Mouse (Mus musculus) hindbrain, embryonic 10.5 days (tissue): ENCODE data around the gene St5. TPM values are rescaled to one million over a fixed set of nuclear protein-coding genes. Genes with fewer than 3 reads are reported as not detected.

Experiments used
- DNase-seq: peaks from one replicate; pipeline ENCODE4 v3.0.0-alpha.2; 2017; ENCODE audit warnings: low spot score
- H3K27ac ChIP-seq: fragments of 300-500 bp; sonication (generic); 2 replicates; pipeline ENCODE4 v1.5.1; 2016; ENCODE audit warnings: mild to moderate bottlenecking, moderate library complexity
- H3K27me3 ChIP-seq: fragments of 300-500 bp; sonication (generic); 2 replicates; pipeline ENCODE4 v1.6.1; 2016; ENCODE audit warnings: mild to moderate bottlenecking; ENCODE audit not compliant: poor library complexity, insufficient read depth, severe bottlenecking
- H3K36me3 ChIP-seq: fragments of 300-500 bp; sonication (generic); 2 replicates; pipeline ENCODE4 v1.6.1; 2016; ENCODE audit warnings: mild to moderate bottlenecking, moderate library complexity
- H3K4me1 ChIP-seq: fragments of 300-500 bp; sonication (generic); replicated peaks from 2 replicates; pipeline ENCODE4 v1.6.1; 2016; ENCODE audit warnings: mild to moderate bottlenecking
- H3K4me3 ChIP-seq: fragments of 300-500 bp; sonication (generic); 2 replicates; pipeline ENCODE4 v1.5.1; 2016; ENCODE audit warnings: mild to moderate bottlenecking, moderate library complexity
- H3K9me3 ChIP-seq: fragments of 300-500 bp; sonication (generic); 2 replicates; pipeline ENCODE4 v1.6.1; 2016; ENCODE audit warnings: mild to moderate bottlenecking, moderate library complexity
- WGBS: fragments of 180-500 bp; shearing (Covaris S2); methylation state at CpG from one replicate; pipeline ENCODE4 v1.1.7; 2016; 5-methylcytosine and 5-hydroxymethylcytosine counted together
- polyA plus RNA-seq: library from polyadenylated mRNA; unstranded; fragments of >200 nt; fragmentation: Nextera tagmentation; extraction: Ambion mirVana; gene quantifications from 2 replicates; pipeline ENCODE4 v1.2.1, GENCODE M21; 2016

St5 gene
- polyA plus RNA-seq, 1 experiment from 2014 or later, result 44.3 TPM

DNA sequence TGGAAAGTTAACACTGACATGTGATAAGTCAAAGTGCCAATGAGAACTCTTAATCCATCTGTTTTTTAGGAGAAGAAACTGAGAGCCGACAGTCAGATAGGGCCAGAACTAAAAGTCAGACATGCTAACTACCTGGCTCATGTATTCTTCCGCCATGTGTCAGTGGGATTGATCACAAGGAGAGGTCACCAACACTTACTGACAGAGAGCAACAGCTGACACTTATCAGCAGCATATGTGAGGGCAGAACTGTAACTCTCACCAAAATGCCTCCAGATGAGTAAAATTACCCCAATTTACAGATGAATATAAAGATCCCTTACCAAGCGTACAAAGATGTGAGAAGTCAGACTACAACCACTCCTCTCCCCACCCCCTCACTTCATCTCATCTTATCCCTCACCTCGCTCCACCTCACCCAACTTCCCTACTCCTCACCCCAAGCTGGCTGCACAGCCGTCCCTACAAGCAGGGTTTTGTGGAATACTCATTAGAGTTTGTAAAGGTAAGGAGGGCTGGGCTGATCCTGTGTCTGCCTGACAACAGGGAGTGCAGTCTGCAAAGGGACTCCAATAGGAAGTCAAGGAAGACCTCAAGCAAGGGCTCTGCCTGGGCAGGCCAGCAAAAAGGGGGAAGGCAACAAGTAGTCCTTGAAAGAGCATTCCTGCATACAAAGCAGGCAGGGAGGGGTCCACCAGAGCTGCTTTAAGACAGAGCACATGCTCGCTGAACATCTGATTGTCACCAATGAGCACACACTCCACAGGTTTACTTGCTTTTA lies 93.7 kb downstream of the St5 start:
- Histone ChIP-seq H3K27ac (0 out of 2 replicates have a peak overlapping the region, but pooled peaks have one; percentile 35), H3K4me3 (no peak overlapping the region), H3K4me1 (peaks cover 56% of the 10 kb centered on the region), H3K9me3 (no peaks in the 10 kb centered on the region), H3K36me3 (no peaks in the 10 kb centered on the region), H3K27me3 (no peaks in the 10 kb centered on the region)
- WGBS, result 62% methylated on average over 6 of the region's 6 CpGs
- DNase-seq, result peak; percentile 19

DNA sequence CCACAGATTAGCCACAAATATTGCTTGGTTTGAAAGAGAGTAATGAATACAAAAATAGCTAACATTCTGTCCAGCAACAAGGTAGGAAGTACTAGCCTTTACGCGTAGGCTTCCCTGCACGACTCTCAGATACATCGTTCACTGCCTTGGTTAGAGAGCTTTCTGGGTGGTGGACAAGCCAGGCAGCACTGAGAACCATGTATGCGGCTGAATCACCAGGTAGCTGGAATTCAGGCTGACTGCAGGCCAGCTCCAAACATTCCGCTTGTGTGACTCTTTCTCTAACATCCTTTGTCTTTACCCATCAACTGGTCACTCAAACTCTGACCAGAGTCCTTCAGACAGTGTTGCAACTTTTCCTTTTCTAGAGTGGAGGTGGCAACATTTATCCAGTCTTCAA lies 94.6 kb downstream of the St5 start:
- DNase-seq, result no peak
- peaks cover 47% of the 10 kb centered on the region for H3K4me1 ChIP-seq
- H3K36me3 ChIP-seq, result no peaks in the 10 kb centered on the region
- no peaks in the 10 kb centered on the region for H3K9me3 ChIP-seq
- H3K27ac ChIP-seq, result no peak overlapping the region
- WGBS, result 88% methylated on average over 6 of the region's 6 CpGs
- H3K4me3 ChIP-seq, result no peak overlapping the region
- no peaks in the 10 kb centered on the region for H3K27me3 ChIP-seq

DNA sequence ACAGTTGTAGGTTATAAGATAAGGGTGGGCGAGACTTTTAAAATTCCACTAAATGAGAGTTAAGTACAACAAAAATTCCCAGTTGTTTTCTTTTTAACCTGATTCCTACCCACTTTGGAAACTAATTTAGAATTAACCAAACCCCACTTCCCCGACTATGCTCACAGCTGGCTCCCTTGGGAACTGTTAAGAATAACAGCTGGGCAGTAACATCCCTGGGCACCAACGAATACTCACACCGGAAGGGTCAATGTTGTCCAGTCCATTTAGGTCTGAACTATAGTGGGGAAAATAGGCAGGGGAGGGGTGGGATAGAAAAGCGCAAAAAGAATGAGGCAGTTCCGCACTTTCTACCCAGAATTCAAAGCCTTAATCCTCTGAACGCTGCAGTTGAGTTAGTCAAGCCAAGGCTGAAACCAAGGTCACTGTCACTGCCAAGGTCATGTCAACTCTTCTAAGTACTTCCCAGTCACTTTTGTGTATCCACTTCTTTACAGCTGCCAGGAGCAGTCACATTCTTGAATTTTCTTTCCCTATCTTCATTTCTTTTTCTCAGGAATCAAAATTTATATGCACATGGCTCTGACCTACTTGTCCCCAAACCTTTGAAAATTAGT lies 96.3 kb downstream of the St5 start:
- Histone ChIP-seq H3K27me3 (no peaks in the 10 kb centered on the region), H3K27ac (no peak overlapping the region), H3K9me3 (no peaks in the 10 kb centered on the region), H3K4me3 (no peak overlapping the region), H3K4me1 (peaks cover 36% of the 10 kb centered on the region), H3K36me3 (no peaks in the 10 kb centered on the region)
- DNase-seq, result no peak
- WGBS, result 80% methylated on average over 7 of the region's 7 CpGs

DNA sequence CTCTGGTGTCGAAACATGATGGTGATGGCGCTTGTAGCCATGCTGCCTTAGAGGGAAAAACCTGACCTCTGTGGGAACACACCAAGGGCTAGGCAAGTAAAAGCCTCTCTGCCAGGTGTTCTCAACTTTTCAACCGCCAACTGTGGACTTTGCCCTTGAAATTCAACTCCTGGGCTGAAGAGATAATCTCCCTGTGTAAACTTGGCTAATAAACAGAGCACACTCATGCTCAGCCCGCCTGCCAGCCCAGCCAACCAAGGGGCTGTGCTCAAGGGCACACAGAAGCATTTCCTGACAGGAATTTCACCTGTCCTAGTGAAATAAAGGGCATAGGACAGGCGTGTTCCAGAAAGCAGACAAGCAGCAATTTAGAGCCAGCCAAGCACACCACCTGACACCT lies 100.8 kb downstream of the St5 start:
- Histone ChIP-seq H3K36me3 (no peaks in the 10 kb centered on the region; the same call in 1 of the 2 replicates), H3K4me1 (peaks cover 7% of the 10 kb centered on the region; the same call in 1 of the 2 replicates), H3K27me3 (no peaks in the 10 kb centered on the region), H3K27ac (no peak overlapping the region), H3K4me3 (no peak overlapping the region), H3K9me3 (no peaks in the 10 kb centered on the region)
- DNase-seq, result no peak
- 80% methylated on average over 5 of the region's 5 CpGs for WGBS

DNA sequence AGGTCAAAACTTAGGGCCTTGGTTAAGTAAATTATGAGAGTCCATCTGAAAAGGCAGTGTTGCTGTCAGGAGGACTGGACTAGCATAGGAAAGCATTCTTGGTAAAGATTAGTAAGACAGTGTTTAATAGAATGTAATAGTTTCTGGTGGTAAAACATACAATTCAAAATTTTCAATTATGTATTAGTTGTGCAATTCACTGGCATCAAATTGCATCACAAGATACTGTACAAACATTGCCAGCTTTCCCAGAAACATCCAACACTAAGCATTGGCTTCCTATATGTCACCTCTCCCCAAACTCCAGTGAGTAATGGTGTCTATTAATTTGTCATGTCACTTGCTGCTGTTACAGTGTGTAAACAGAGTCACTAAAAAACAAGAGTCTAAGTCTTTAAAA lies 101.4 kb downstream of the St5 start:
- H3K9me3 ChIP-seq, result no peaks in the 10 kb centered on the region
- H3K4me1 ChIP-seq, result peaks cover 5% of the 10 kb centered on the region; the same call in 1 of the 2 replicates
- no peak overlapping the region for H3K4me3 ChIP-seq
- no peaks in the 10 kb centered on the region for H3K27me3 ChIP-seq
- no peaks in the 10 kb centered on the region; the same call in 1 of the 2 replicates for H3K36me3 ChIP-seq
- no peak overlapping the region for H3K27ac ChIP-seq
- no peak for DNase-seq

DNA sequence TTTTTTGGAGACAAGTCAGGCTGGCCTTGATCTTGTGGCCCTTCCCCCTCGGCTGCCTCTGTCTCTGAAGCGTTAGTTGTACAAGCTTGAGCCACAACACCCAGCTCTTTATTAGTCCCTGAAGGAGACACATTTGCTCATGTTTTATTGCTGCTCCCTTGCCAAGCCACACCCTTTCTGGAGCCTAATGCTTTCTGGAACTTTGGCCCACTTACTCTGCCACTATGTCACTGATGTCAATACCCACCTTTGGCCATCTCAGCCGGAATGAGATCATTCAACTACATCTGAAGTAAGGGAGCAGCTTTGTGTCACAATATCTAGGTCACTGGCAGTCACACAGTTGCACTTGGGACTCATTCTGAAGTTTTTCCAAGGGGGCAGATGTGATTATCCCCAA lies 102.7 kb downstream of the St5 start:
- DNase-seq, result no peak

DNA sequence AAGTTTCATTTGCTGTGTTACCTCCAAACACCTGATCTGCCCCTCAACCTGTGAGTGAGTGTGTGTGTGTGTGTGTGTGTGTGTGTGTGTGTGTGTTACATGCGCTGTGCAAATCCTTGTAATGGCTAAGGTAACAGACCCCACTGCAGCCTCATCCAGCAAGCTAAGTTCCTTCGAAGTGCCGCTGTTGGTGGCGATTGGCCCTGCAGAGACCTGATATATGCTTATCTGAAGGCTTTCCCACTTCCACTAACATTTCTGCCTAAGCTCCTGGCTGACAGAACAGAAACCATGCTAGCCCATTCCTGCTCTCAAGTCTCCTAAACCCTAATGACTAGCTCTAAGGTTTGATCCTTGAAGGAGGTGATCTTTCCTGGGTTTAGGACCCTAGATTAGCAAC lies 103.4 kb downstream of the St5 start:
- H3K4me3 ChIP-seq, result no peak overlapping the region
- 96% methylated on average over 4 of the region's 4 CpGs for WGBS
- H3K36me3 ChIP-seq, result no peaks in the 10 kb centered on the region; the same call in 1 of the 2 replicates
- no peak for DNase-seq
- peaks cover 4% of the 10 kb centered on the region; the same call in 1 of the 2 replicates for H3K4me1 ChIP-seq
- no peaks in the 10 kb centered on the region for H3K27me3 ChIP-seq
- H3K27ac ChIP-seq, result no peak overlapping the region
- no peaks in the 10 kb centered on the region for H3K9me3 ChIP-seq

More for the DNA sequence above, 102.7 kb downstream of the St5 start:
- no peaks in the 10 kb centered on the region for H3K27me3 ChIP-seq
- H3K4me1 ChIP-seq, result peaks cover 4% of the 10 kb centered on the region; the same call in 1 of the 2 replicates
- WGBS, result 89% methylated on average over 3 of the region's 3 CpGs
- no peak overlapping the region for H3K4me3 ChIP-seq
- H3K9me3 ChIP-seq, result no peaks in the 10 kb centered on the region
- H3K27ac ChIP-seq, result no peak overlapping the region
- no peaks in the 10 kb centered on the region; the same call in 1 of the 2 replicates for H3K36me3 ChIP-seq

DNA sequence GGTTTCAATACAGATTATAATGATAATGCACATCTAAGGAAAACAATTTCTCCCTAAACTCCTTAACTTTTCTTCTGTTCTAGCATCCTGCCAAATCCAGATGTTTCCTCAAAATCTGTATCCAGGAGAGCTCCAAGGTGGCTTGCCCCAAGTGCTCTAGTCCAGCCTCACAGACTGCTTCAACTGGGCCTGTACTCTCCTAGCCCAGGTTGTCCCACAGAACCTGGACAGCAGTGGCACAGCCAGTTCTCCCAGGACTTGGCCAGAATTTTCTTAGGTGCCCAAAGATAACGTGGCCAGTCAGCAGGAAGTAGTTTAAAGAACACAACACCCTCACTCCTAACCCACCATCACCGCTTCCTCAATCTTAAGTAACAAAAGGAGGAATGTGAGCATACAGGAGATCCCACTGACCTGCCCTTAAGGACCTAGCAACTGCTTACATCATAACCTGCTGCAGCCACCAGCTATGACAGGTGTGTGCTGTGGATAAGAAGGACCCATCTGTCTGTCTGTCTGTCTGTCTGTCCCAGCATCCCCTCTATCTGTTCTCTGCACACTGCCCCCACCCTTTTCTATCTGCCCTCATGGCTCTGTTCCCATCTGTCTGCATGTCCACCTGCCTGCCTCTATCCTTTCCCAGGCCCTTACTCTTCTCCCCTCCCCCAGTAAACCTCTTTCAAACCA lies 108.4 kb downstream of the St5 start:
- H3K36me3 ChIP-seq, result no peaks in the 10 kb centered on the region; the same call in 1 of the 2 replicates
- no peaks in the 10 kb centered on the region for H3K9me3 ChIP-seq
- DNase-seq, result no peak
- H3K4me1 ChIP-seq, result peaks cover 11% of the 10 kb centered on the region
- no peak overlapping the region for H3K4me3 ChIP-seq
- no peak overlapping the region for H3K27ac ChIP-seq
- 85% methylated on average over 2 of the region's 2 CpGs for WGBS
- no peaks in the 10 kb centered on the region for H3K27me3 ChIP-seq

DNA sequence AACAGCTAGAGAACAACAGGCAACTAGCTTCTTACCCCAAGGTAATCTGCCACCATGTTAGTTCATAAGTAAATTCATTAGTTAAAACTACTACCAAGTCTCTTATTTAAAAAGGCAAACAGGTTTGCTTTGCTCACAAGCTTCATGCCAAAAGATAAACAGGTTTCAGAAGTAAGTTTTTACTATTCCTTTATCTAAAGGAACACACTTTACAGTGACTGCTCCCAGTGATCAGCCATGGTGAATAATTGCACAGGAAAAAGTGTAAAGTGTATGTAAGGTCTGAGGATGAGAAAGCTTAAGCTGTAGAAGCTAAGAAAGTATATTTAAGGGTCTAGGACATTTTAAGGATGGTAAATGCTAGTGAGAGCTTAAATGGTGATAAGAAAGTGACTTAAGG lies 109.4 kb downstream of the St5 start:
- H3K4me1 ChIP-seq, result peaks cover 11% of the 10 kb centered on the region
- H3K4me3 ChIP-seq, result no peak overlapping the region
- DNase-seq, result no peak
- H3K27me3 ChIP-seq, result no peaks in the 10 kb centered on the region
- H3K36me3 ChIP-seq, result no peaks in the 10 kb centered on the region; the same call in 1 of the 2 replicates
- no peaks in the 10 kb centered on the region for H3K9me3 ChIP-seq
- H3K27ac ChIP-seq, result no peak overlapping the region

DNA sequence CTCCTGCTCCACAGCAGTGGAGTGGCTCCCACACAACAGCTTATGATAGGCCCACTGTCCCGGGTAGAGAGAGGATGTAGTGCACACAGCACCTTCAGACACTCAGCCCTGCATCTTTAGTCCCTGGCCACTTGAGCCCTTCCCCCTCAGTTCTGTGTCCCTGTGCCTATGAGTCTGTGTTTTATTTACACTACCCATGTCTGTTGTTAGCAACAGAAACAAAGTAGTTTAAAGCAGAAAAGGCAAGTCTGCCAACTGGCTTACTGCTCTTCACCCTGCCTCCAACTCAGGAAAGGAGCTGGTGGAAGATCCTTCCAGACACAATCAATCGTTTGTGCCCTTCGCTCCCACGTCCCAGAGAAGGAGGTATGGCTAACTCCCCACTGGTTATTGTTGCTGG lies 111.2 kb downstream of the St5 start:
- Histone ChIP-seq H3K4me1 (peaks cover 11% of the 10 kb centered on the region), H3K9me3 (no peaks in the 10 kb centered on the region), H3K27ac (0 out of 2 replicates have a peak overlapping the region, but pooled peaks have one; percentile 12), H3K27me3 (no peaks in the 10 kb centered on the region), H3K36me3 (no peaks in the 10 kb centered on the region), H3K4me3 (no peak overlapping the region)
- DNase-seq, result no peak
- WGBS, result 67% methylated on average over 4 of the region's 4 CpGs

DNA sequence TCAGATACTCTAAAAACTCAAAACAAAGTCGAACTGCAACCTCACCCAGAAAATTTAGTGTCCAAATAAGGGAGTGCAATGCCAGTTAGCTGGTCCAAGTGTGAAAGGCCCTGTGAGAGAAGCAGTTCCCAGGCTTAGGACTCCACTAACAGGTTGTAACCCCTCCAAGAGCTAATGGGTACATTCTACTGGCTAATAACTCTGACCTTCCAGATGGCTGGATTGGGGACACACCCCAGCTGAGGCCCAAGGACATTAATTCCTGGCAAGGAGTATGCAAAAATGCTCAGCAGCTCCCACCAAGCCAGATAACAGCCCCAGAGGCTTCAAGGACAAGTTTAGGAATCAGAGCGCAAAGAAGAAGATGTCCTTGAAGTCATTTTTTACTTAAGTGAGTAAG lies 112.8 kb downstream of the St5 start:
- 90% methylated on average over 2 of the region's 2 CpGs for WGBS
- Histone ChIP-seq H3K4me1 (peaks cover 14% of the 10 kb centered on the region), H3K36me3 (no peaks in the 10 kb centered on the region), H3K27ac (no peak overlapping the region), H3K4me3 (no peak overlapping the region), H3K9me3 (no peaks in the 10 kb centered on the region), H3K27me3 (no peaks in the 10 kb centered on the region)
- no peak for DNase-seq

DNA sequence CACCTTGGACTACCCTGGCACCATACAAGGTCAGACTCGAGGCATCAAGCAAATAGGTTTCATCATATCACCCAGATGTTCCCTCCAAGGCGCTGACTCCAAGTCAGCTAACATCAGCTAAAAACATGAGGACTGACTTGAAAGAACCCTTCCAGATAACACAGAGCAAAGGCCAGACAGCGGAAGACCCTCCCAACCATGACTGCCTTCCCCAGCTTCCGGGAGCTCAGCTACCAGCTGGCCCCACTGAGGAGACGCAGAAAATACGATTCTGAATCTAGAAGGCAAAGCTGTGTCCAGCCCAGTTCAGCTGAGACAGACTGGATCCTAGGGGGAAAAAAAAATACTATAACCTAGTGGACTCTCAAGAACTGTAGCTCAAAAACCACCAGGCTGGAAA lies 114.4 kb downstream of the St5 start:
- Histone ChIP-seq H3K27ac (no peak overlapping the region; the same call in 1 of the 2 replicates), H3K9me3 (no peaks in the 10 kb centered on the region), H3K4me3 (no peak overlapping the region), H3K27me3 (no peaks in the 10 kb centered on the region), H3K36me3 (no peaks in the 10 kb centered on the region), H3K4me1 (peaks cover 14% of the 10 kb centered on the region)
- 85% methylated on average over 6 of the region's 6 CpGs for WGBS
- no peak for DNase-seq

DNA sequence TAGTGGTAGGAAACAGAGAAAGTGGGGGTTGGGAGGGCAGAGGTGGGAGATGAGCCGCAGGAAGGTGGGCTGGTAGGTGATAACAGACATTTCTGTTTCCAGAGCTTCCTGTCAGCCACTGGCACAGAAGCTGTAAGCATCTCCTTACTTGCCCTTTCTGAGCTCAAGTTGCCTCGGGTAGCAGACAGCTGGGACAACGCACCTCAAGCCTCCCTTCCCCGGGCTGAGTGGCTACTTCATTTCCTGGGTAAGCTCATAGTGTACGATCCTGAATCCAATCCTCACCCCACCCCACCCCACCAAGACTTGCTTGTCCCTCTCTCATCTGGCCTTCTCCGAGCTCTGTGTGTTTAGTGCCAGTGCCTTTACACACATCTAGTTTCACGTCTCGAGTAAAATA lies 115.3 kb downstream of the St5 start:
- Histone ChIP-seq H3K4me1 (peaks cover 14% of the 10 kb centered on the region), H3K27ac (peak overlapping the region; percentile 10), H3K36me3 (no peaks in the 10 kb centered on the region), H3K27me3 (no peaks in the 10 kb centered on the region), H3K4me3 (no peak overlapping the region), H3K9me3 (no peaks in the 10 kb centered on the region)
- WGBS, result 83% methylated on average over 8 of the region's 8 CpGs
- no peak for DNase-seq
